Mouse (Mus musculus) liver, embryonic 16.5 days (tissue): ENCODE results near the gene Cnnm2. TPM values are rescaled to one million over a fixed set of nuclear protein-coding genes. Genes with fewer than 3 reads are reported as not detected.
"Not testable (repeated sequence)": the region's sequence is repeated elsewhere in the genome, so short reads cannot be mapped to it uniquely, and the experiment has no call there.

ENCODE experiments used
- ATAC-seq: fragments of 200-750 bp; cut with Nextera tagmentation; 2 replicates; pipeline ENCODE4 v1.8.0; 2017; ENCODE audit warnings: low read depth, mild to moderate bottlenecking, moderate number of reproducible peaks, moderate library complexity
- H3K27ac ChIP-seq: fragments of 300-500 bp; sonication (generic); 2 replicates; pipeline ENCODE4 v1.5.1; 2014; ENCODE audit warnings: mild to moderate bottlenecking, low read length
- H3K27me3 ChIP-seq: fragments of 300-500 bp; sonication (generic); 2 replicates; pipeline ENCODE4 v1.6.1; 2014; ENCODE audit warnings: low read depth, low read length, mixed read lengths; ENCODE audit not compliant: control insufficient read depth, insufficient read depth
- H3K36me3 ChIP-seq: fragments of 300-500 bp; sonication (generic); 2 replicates; pipeline ENCODE4 v1.6.1; 2014; ENCODE audit warnings: mild to moderate bottlenecking; ENCODE audit not compliant: control insufficient read depth, insufficient read depth
- H3K4me1 ChIP-seq: fragments of 300-500 bp; sonication (generic); 2 replicates; pipeline ENCODE4 v1.6.1; 2014; ENCODE audit warnings: low read depth, low read length, mixed read lengths; ENCODE audit not compliant: control insufficient read depth
- H3K4me2 ChIP-seq: fragments of 300-500 bp; sonication (generic); 2 replicates; pipeline ENCODE4 v1.6.1; 2014; ENCODE audit warnings: low read depth, low read length, mixed read lengths
- H3K4me3 ChIP-seq: fragments of 300-500 bp; sonication (generic); 2 replicates; pipeline ENCODE4 v1.5.1; 2014; ENCODE audit warnings: low read depth, mild to moderate bottlenecking, low read length
- H3K9ac ChIP-seq: fragments of 300-500 bp; sonication (generic); 2 replicates; pipeline ENCODE4 v1.6.1; 2014; ENCODE audit warnings: low read depth, low read length
- H3K9me3 ChIP-seq: fragments of 300-500 bp; sonication (generic); replicated peaks from 2 replicates; pipeline ENCODE4 v1.6.1; 2016; ENCODE audit warnings: low read length; ENCODE audit not compliant: control insufficient read depth
- WGBS: fragments of 180-500 bp; shearing (Covaris S2); extraction: QIAGEN DNeasy Blood & Tissue Kit; methylation state at CpG from one replicate; pipeline ENCODE4 v1.1.7; 2014; ENCODE audit not compliant: insufficient replicate concordance; 5-methylcytosine and 5-hydroxymethylcytosine counted together
- polyA plus RNA-seq: library from polyadenylated mRNA; unstranded; fragments of >200 nt; fragmentation: Nextera tagmentation; extraction: Ambion mirVana; gene quantifications from 2 replicates; pipeline ENCODE4 v1.2.1, GENCODE M21; 2015

The Cnnm2 gene
- polyA plus RNA-seq, 1 experiment from 2014 or later, result 1.4 TPM

DNA sequence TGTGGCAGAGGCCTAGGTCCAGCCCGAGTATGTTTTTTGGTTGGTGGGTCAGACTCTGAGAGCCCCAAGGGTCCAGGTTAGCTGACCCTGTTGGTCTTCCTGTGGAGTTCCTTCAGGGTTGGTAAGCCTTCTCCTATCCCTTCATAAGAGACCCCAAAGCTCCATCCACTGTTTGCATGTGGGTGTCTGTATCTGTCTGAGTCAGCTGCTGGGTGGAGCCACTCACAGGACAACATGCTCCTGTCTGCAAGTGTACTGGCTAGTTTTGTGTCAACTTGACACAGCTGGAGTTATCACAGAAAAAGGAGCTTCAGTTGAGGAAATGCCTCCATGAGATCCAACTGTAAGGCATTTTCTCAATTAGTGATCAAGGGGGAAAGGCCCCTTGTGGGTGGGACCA lies 17.7 kb downstream of the Cnnm2 start:
- peak; percentile 67 for ATAC-seq
- H3K36me3 ChIP-seq, H3K4me2 ChIP-seq, H3K9me3 ChIP-seq, H3K4me3 ChIP-seq, H3K9ac ChIP-seq, H3K27me3 ChIP-seq, H3K27ac ChIP-seq: not testable (repeated sequence)
- WGBS, result 90% methylated on average over 1 of the region's 1 CpGs
- H3K4me1 ChIP-seq, result peaks cover 13% of the 10 kb centered on the region

DNA sequence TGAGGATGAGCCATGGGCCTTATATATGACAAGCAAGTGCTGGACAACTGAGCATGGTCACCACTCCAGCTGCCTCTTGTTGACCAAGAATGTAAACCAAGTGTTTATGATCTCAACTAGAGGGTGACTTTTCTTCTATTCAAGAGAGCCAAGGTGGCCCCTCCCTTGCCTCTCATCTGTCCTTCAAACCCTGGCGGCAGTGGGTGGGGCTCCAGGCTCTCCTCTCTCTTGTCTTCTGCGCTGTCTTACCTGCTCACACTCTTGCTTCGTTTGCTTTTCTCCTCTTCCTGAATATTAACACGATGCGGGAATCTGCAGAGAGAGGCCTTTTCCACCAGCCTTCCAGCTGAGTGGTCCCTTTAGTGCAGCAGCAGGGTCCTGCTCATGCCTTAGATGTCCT lies 22.6 kb downstream of the Cnnm2 start:
- H3K4me3 ChIP-seq, result no peak overlapping the region
- peak overlapping the region; percentile 10; the same call in 1 of the 2 replicates for H3K4me2 ChIP-seq
- H3K9me3 ChIP-seq, result no peaks in the 10 kb centered on the region
- 52% methylated on average over 5 of the region's 5 CpGs for WGBS
- H3K36me3 ChIP-seq, result no peaks in the 10 kb centered on the region
- no peak overlapping the region for H3K9ac ChIP-seq
- peaks cover 15% of the 10 kb centered on the region for H3K4me1 ChIP-seq
- H3K27me3 ChIP-seq, result no peaks in the 10 kb centered on the region
- H3K27ac ChIP-seq, result peak overlapping the region; percentile 25; the same call in 1 of the 2 replicates
- 0 out of 2 replicates have a peak, but pooled peaks have one; percentile 52 for ATAC-seq

DNA sequence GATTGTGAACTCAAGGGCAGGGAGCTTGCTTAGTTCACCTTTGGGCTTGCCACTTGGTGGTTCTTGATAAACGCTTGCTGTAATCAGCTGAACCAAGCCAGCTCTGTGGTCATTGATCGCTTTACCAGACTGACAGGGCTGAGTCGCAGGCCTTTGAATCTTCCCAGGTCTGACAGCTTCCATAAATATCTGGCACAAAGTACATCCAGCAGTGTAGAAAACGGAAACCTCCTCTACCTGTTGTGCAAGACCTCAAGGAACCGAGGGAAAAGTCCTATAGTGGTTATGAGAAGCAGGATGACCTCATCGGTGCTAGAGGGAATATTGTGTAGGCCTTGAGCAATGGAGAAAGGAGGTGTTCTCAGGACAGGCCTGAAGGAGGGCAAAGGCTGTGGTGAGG lies 23.1 kb downstream of the Cnnm2 start:
- Histone ChIP-seq H3K27me3 (no peaks in the 10 kb centered on the region), H3K27ac (peak overlapping the region; percentile 25; the same call in 1 of the 2 replicates), H3K36me3 (no peaks in the 10 kb centered on the region), H3K9ac (no peak overlapping the region), H3K4me2 (peak overlapping the region; percentile 10; the same call in 1 of the 2 replicates), H3K4me3 (no peak overlapping the region), H3K9me3 (no peaks in the 10 kb centered on the region), H3K4me1 (peaks cover 13% of the 10 kb centered on the region)
- peak; percentile 70 for ATAC-seq
- 31% methylated on average over 6 of the region's 6 CpGs for WGBS

DNA sequence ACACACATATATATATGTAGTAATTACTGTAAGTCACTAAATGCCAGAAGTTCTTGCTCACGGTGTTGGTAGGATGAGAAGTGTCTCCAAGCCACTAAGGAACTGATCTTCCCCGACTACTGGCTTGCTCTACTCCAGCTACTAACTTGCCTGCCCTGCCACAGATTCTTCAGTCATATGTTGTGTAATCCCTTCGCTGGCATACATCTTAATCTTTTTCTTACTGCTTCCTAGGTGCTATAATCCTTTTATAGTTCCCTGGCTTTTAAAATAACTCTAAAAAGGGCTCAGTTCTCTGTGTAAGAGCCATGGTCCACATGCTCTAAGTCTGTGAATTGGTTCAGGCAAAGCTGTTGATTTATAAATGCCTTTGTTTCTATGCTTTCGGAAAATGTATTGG lies 24.2 kb downstream of the Cnnm2 start:
- ATAC-seq, result no peak
- no peaks in the 10 kb centered on the region for H3K36me3 ChIP-seq

DNA sequence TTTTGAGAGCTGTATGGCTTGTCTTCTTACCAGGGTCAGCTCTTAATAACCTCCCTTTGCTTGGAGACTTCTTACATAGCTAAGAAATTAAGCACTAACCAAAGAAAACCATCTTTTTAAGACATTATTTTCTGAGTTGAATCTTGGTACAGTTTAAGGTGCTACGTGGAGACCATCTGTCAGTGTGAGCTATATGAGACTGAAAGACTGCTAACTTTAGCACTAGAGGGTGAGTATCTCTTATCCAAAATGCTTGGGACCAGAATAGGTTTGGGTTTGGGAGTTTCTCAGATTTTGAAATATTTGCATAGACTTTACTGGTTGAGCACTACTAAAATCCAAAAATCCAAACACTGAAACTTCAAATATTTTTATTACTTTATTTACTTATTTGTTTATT lies 28.4 kb downstream of the Cnnm2 start:
- Histone ChIP-seq H3K9ac (no peak overlapping the region), H3K4me3 (no peak overlapping the region), H3K27me3 (no peaks in the 10 kb centered on the region), H3K36me3 (no peaks in the 10 kb centered on the region), H3K4me2 (no peak overlapping the region), H3K27ac (no peak overlapping the region), H3K4me1 (peaks cover 2% of the 10 kb centered on the region), H3K9me3 (no peaks in the 10 kb centered on the region)
- 88% methylated on average over 1 of the region's 1 CpGs for WGBS
- ATAC-seq, result no peak

More for the DNA sequence above, 24.2 kb downstream of the Cnnm2 start:
- Histone ChIP-seq H3K27ac (no peak overlapping the region), H3K4me3 (no peak overlapping the region), H3K4me1 (peaks cover 13% of the 10 kb centered on the region), H3K27me3 (no peaks in the 10 kb centered on the region), H3K9me3 (no peaks in the 10 kb centered on the region), H3K4me2 (no peak overlapping the region), H3K9ac (no peak overlapping the region)
- WGBS, result 74% methylated on average over 4 of the region's 4 CpGs

DNA sequence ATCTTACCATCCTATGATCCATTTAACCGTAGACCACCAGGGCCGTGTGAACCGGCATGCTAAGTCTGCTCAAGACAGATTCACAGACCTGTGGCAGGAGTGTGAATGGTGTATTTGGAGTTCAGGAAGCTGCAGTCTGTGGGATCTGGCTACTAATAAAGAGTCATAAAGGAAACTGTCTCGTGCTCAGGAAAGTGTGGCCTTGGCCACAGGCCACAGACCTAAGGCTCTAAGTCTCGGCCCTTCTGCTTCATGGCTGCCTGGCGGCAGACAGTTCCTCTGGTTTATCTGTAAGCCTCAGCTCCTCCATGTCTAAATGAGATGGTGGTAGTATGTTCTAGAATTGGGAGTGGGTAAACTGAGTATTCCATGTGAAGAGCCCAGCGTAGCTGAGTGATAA lies 30.0 kb downstream of the Cnnm2 start:
- H3K9me3 ChIP-seq, result no peaks in the 10 kb centered on the region
- H3K36me3 ChIP-seq, result no peaks in the 10 kb centered on the region
- no peak overlapping the region for H3K4me2 ChIP-seq
- no peak overlapping the region for H3K9ac ChIP-seq
- no peaks in the 10 kb centered on the region for H3K27me3 ChIP-seq
- WGBS, result 60% methylated on average over 7 of the region's 7 CpGs
- no peak overlapping the region for H3K27ac ChIP-seq
- no peak overlapping the region for H3K4me3 ChIP-seq
- H3K4me1 ChIP-seq, result no peaks in the 10 kb centered on the region
- no peak for ATAC-seq

DNA sequence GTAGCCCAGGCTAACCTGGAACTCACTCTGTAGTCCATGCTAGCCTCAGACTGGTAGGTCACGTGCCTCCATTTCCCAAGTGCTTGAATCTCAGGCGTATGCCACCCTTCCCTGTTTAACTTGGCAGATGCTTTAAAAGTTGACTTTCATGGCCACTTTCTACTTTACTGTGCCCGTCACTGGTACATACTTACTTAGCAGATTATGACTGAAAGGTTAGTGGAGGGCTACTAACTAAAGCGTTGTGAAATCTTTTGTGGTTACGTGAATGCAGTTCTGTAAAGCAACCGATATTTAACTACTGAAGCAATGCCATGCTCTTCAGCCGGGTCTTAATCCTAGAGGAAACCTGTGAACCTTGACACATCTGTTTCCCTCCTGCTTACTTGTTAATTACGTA lies 30.5 kb downstream of the Cnnm2 start:
- Histone ChIP-seq H3K9ac (no peak overlapping the region), H3K27ac (no peak overlapping the region), H3K4me2 (no peak overlapping the region), H3K27me3 (no peaks in the 10 kb centered on the region), H3K4me3 (no peak overlapping the region), H3K36me3 (no peaks in the 10 kb centered on the region), H3K4me1 (no peaks in the 10 kb centered on the region), H3K9me3 (no peaks in the 10 kb centered on the region)
- WGBS, result 61% methylated on average over 8 of the region's 8 CpGs
- no peak for ATAC-seq

DNA sequence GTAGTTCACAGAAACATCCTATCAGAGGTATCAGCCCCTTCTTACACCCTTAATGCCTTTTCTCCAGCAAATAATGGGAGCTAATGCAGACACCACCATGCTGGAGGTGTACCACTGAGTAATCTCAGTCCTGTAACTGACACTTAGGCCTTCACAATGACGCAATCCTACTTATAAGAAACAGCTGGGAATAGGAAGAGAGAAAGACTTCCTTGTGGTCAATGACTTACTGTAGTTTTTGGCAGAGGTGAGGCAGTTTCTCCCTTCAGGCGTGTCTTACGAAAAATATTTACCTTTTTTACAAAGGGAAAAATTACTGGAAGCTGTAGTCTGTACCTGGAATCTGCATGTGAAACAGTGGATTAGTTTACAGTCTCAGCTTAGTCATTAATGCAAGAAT lies 31.1 kb downstream of the Cnnm2 start:
- Histone ChIP-seq H3K4me3 (no peak overlapping the region), H3K4me1 (no peaks in the 10 kb centered on the region), H3K9me3 (no peaks in the 10 kb centered on the region), H3K36me3 (no peaks in the 10 kb centered on the region), H3K9ac (no peak overlapping the region), H3K4me2 (no peak overlapping the region), H3K27me3 (no peaks in the 10 kb centered on the region), H3K27ac (no peak overlapping the region)
- 69% methylated on average over 3 of the region's 3 CpGs for WGBS
- no peak for ATAC-seq

DNA sequence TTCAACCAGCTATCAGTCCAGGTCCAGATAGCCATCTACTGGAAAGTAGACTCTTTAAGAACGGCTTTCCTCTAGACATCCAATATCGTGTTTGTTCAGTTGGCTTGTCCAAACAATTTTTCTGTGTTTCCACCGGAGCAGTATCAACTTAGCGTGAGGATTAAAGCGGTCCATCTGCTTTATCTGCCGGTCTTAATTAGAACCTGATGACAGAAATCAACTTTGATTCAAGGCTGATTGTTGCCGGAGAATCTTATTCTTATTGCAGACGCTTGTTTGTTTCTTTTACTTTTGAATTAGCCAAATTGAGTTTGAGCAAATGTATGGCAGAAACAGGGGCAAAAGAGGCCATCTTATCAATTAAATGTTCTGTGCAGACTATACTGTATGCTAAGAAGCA lies 32.8 kb downstream of the Cnnm2 start:
- no peak overlapping the region for H3K9ac ChIP-seq
- WGBS, result 62% methylated on average over 8 of the region's 8 CpGs
- H3K9me3 ChIP-seq, result no peaks in the 10 kb centered on the region
- H3K27me3 ChIP-seq, result no peaks in the 10 kb centered on the region
- no peaks in the 10 kb centered on the region for H3K4me1 ChIP-seq
- no peaks in the 10 kb centered on the region for H3K36me3 ChIP-seq
- ATAC-seq, result no peak
- H3K4me3 ChIP-seq, result no peak overlapping the region
- H3K4me2 ChIP-seq, result no peak overlapping the region
- no peak overlapping the region for H3K27ac ChIP-seq
